Mouse (Mus musculus): ENCODE measurements around the gene Coro2b.

- TF ChIP-seq ZC3H11A (IDR thresholded peaks at IDR 0.05; ENCODE audit: borderline replicate concordance, low read depth, low read length) (no peak), MAFK (IDR thresholded peaks at IDR 0.05; ENCODE audit: insufficient read depth, low read depth, low read length) (no peak), CHD2 (IDR thresholded peaks at IDR 0.05; ENCODE audit: low read depth, low read length) (no peak), HCFC1 (IDR thresholded peaks at IDR 0.05; ENCODE audit: borderline replicate concordance, insufficient read depth, low read length) (no peak), ZNF384 (IDR thresholded peaks at IDR 0.05; ENCODE audit: low read depth, low read length) (no peak)
Measured at GRCm38 (mm10) chr9:62508740-62509524, 27.9 kb downstream of the Coro2b start.

All from ES-E14 (cell line).